Mouse (Mus musculus): Measurements from ENCODE around the gene A930004D18Rik.

GRCm38 (mm10) chr2:18059891-18060290, 22.4 kb upstream of the A930004D18Rik start:
- no peak for TF ChIP-seq CTCF (IDR thresholded peaks at IDR 0.05; ENCODE audit: low read depth)
- no peak for TF ChIP-seq EP300 (optimal IDR thresholded peaks at IDR 0.05)

Data from stomach, postnatal 0 days (tissue).